Mouse (Mus musculus): ENCODE measurements around the gene Postn. TPM values are rescaled to one million over a fixed set of nuclear protein-coding genes. Genes with fewer than 3 reads are reported as not detected.

Postn gene
- polyA plus RNA-seq, 1 experiment from 2014 or later, result 34.6 TPM

- Histone ChIP-seq H3K36me3 (replicated peaks; ENCODE audit: control insufficient read depth, insufficient read depth) (no peaks in the 10 kb centered on the region), H3K4me3 (replicated peaks; ENCODE audit: low read length) (no peak overlapping the region), H3K4me2 (replicated peaks) (no peak overlapping the region), H3K4me1 (replicated peaks; ENCODE audit: control insufficient read depth, insufficient read depth, low read length) (no peaks in the 10 kb centered on the region), H3K9ac (no peak overlapping the region), H3K27me3 (ENCODE audit: control insufficient read depth, insufficient read depth, low read length) (no peaks in the 10 kb centered on the region), H3K27ac (no peak overlapping the region), H3K9me3 (ENCODE audit: control insufficient read depth, low read length) (no peaks in the 10 kb centered on the region)
- no peak for DNase-seq (ENCODE audit: low spot score)
- ATAC-seq (ENCODE audit: low FRiP score), result no peak
- WGBS, result 79% methylated on average over 7 of the region's 7 CpGs
Observed at GRCm38 (mm10) chr3:54412885-54413583, 52.1 kb downstream of the Postn start.

GRCm38 (mm10) chr3:54413584-54413897 lies 52.6 kb downstream of the Postn start:
- Histone ChIP-seq H3K9me3 (ENCODE audit: control insufficient read depth, low read length) (no peaks in the 10 kb centered on the region), H3K4me3 (replicated peaks; ENCODE audit: low read length) (no peak overlapping the region), H3K27ac (no peak overlapping the region), H3K27me3 (ENCODE audit: control insufficient read depth, insufficient read depth, low read length) (no peaks in the 10 kb centered on the region), H3K36me3 (replicated peaks; ENCODE audit: control insufficient read depth, insufficient read depth) (no peaks in the 10 kb centered on the region), H3K9ac (no peak overlapping the region), H3K4me2 (replicated peaks) (no peak overlapping the region), H3K4me1 (replicated peaks; ENCODE audit: control insufficient read depth, insufficient read depth, low read length) (no peaks in the 10 kb centered on the region)
- ATAC-seq (ENCODE audit: low FRiP score), result no peak
- 80% methylated on average over 1 of the region's 1 CpGs for WGBS
- DNase-seq (ENCODE audit: low spot score), result no peak

GRCm38 (mm10) chr3:54414386-54414785 lies 53.5 kb downstream of the Postn start:
- H3K27me3 ChIP-seq (ENCODE audit: control insufficient read depth, insufficient read depth, low read length), result no peaks in the 10 kb centered on the region
- DNase-seq (ENCODE audit: low spot score), result no peak
- no peaks in the 10 kb centered on the region for H3K4me1 ChIP-seq (replicated peaks; ENCODE audit: control insufficient read depth, insufficient read depth, low read length)
- no peaks in the 10 kb centered on the region for H3K9me3 ChIP-seq (ENCODE audit: control insufficient read depth, low read length)
- H3K36me3 ChIP-seq (replicated peaks; ENCODE audit: control insufficient read depth, insufficient read depth), result no peaks in the 10 kb centered on the region
- no peak overlapping the region for H3K27ac ChIP-seq
- H3K9ac ChIP-seq, result no peak overlapping the region
- ATAC-seq (ENCODE audit: low FRiP score), result no peak
- H3K4me2 ChIP-seq (replicated peaks), result no peak overlapping the region
- 78% methylated on average over 1 of the region's 1 CpGs for WGBS
- H3K4me3 ChIP-seq (replicated peaks; ENCODE audit: low read length), result no peak overlapping the region

GRCm38 (mm10) chr3:54417833-54418386 lies 57.0 kb downstream of the Postn start:
- no peak overlapping the region for H3K9ac ChIP-seq
- ATAC-seq (ENCODE audit: low FRiP score), result no peak
- H3K4me1 ChIP-seq (replicated peaks; ENCODE audit: control insufficient read depth, insufficient read depth, low read length), result no peaks in the 10 kb centered on the region
- WGBS, result 28% methylated on average over 6 of the region's 6 CpGs
- no peaks in the 10 kb centered on the region for H3K27me3 ChIP-seq (ENCODE audit: control insufficient read depth, insufficient read depth, low read length)
- no peak overlapping the region for H3K4me3 ChIP-seq (replicated peaks; ENCODE audit: low read length)
- no peaks in the 10 kb centered on the region for H3K9me3 ChIP-seq (ENCODE audit: control insufficient read depth, low read length)
- H3K4me2 ChIP-seq (replicated peaks), result no peak overlapping the region
- DNase-seq (ENCODE audit: low spot score), result no peak
- no peaks in the 10 kb centered on the region for H3K36me3 ChIP-seq (replicated peaks; ENCODE audit: control insufficient read depth, insufficient read depth)
- no peak overlapping the region for H3K27ac ChIP-seq

GRCm38 (mm10) chr3:54420189-54420928 lies 59.5 kb downstream of the Postn start:
- Histone ChIP-seq H3K4me2 (replicated peaks) (no peak overlapping the region), H3K27ac (no peak overlapping the region), H3K27me3 (ENCODE audit: control insufficient read depth, insufficient read depth, low read length) (no peaks in the 10 kb centered on the region), H3K9ac (no peak overlapping the region), H3K4me3 (replicated peaks; ENCODE audit: low read length) (no peak overlapping the region), H3K9me3 (ENCODE audit: control insufficient read depth, low read length) (no peaks in the 10 kb centered on the region), H3K4me1 (replicated peaks; ENCODE audit: control insufficient read depth, insufficient read depth, low read length) (no peaks in the 10 kb centered on the region), H3K36me3 (replicated peaks; ENCODE audit: control insufficient read depth, insufficient read depth) (no peaks in the 10 kb centered on the region)
- DNase-seq (ENCODE audit: low spot score), result no peak
- WGBS, result 75% methylated on average over 10 of the region's 10 CpGs
- ATAC-seq (ENCODE audit: low FRiP score), result no peak

GRCm38 (mm10) chr3:54420983-54421382 lies 60.1 kb downstream of the Postn start:
- Histone ChIP-seq H3K9ac (no peak overlapping the region), H3K4me1 (replicated peaks; ENCODE audit: control insufficient read depth, insufficient read depth, low read length) (no peaks in the 10 kb centered on the region), H3K27me3 (ENCODE audit: control insufficient read depth, insufficient read depth, low read length) (no peaks in the 10 kb centered on the region), H3K36me3 (replicated peaks; ENCODE audit: control insufficient read depth, insufficient read depth) (no peaks in the 10 kb centered on the region), H3K4me3 (replicated peaks; ENCODE audit: low read length) (no peak overlapping the region), H3K27ac (no peak overlapping the region), H3K4me2 (replicated peaks) (no peak overlapping the region), H3K9me3 (ENCODE audit: control insufficient read depth, low read length) (no peaks in the 10 kb centered on the region)
- ATAC-seq (ENCODE audit: low FRiP score), result no peak
- 91% methylated on average over 6 of the region's 6 CpGs for WGBS
- no peak for DNase-seq (ENCODE audit: low spot score)

GRCm38 (mm10) chr3:54421666-54422065 lies 60.8 kb downstream of the Postn start:
- H3K27ac ChIP-seq, result no peak overlapping the region
- H3K36me3 ChIP-seq (replicated peaks; ENCODE audit: control insufficient read depth, insufficient read depth), result no peaks in the 10 kb centered on the region
- H3K27me3 ChIP-seq (ENCODE audit: control insufficient read depth, insufficient read depth, low read length), result no peaks in the 10 kb centered on the region
- no peak overlapping the region for H3K4me3 ChIP-seq (replicated peaks; ENCODE audit: low read length)
- no peaks in the 10 kb centered on the region for H3K9me3 ChIP-seq (ENCODE audit: control insufficient read depth, low read length)
- 98% methylated on average over 2 of the region's 2 CpGs for WGBS
- H3K9ac ChIP-seq, result no peak overlapping the region
- no peak overlapping the region for H3K4me2 ChIP-seq (replicated peaks)
- DNase-seq (ENCODE audit: low spot score), result no peak
- no peaks in the 10 kb centered on the region for H3K4me1 ChIP-seq (replicated peaks; ENCODE audit: control insufficient read depth, insufficient read depth, low read length)
- no peak for ATAC-seq (ENCODE audit: low FRiP score)

GRCm38 (mm10) chr3:54424146-54424545 lies 63.2 kb downstream of the Postn start:
- Histone ChIP-seq H3K4me2 (replicated peaks) (no peak overlapping the region), H3K27me3 (ENCODE audit: control insufficient read depth, insufficient read depth, low read length) (no peaks in the 10 kb centered on the region), H3K4me1 (replicated peaks; ENCODE audit: control insufficient read depth, insufficient read depth, low read length) (no peaks in the 10 kb centered on the region), H3K4me3 (replicated peaks; ENCODE audit: low read length) (no peak overlapping the region), H3K9ac (no peak overlapping the region), H3K36me3 (replicated peaks; ENCODE audit: control insufficient read depth, insufficient read depth) (no peaks in the 10 kb centered on the region), H3K27ac (no peak overlapping the region), H3K9me3 (ENCODE audit: control insufficient read depth, low read length) (no peaks in the 10 kb centered on the region)
- DNase-seq (ENCODE audit: low spot score) (no peak), ATAC-seq (ENCODE audit: low FRiP score) (no peak)
- WGBS, result 89% methylated on average over 4 of the region's 4 CpGs

GRCm38 (mm10) chr3:54431663-54432062 lies 70.8 kb downstream of the Postn start:
- no peak overlapping the region for H3K4me2 ChIP-seq (replicated peaks)
- ATAC-seq (ENCODE audit: low FRiP score) (no peak), DNase-seq (ENCODE audit: low spot score) (no peak)
- H3K4me3 ChIP-seq (replicated peaks; ENCODE audit: low read length), result no peak overlapping the region
- no peaks in the 10 kb centered on the region for H3K4me1 ChIP-seq (replicated peaks; ENCODE audit: control insufficient read depth, insufficient read depth, low read length)
- H3K36me3 ChIP-seq (replicated peaks; ENCODE audit: control insufficient read depth, insufficient read depth), result no peaks in the 10 kb centered on the region
- no peak overlapping the region for H3K27ac ChIP-seq
- H3K9me3 ChIP-seq (ENCODE audit: control insufficient read depth, low read length), result no peaks in the 10 kb centered on the region
- H3K9ac ChIP-seq, result no peak overlapping the region
- H3K27me3 ChIP-seq (ENCODE audit: control insufficient read depth, insufficient read depth, low read length), result no peaks in the 10 kb centered on the region
- 86% methylated on average over 4 of the region's 4 CpGs for WGBS
